Mouse (Mus musculus): ENCODE results near the gene Rasa3.
A peak's percentile ranks its signal among the peaks of the same experiment; 100 is the strongest.

Rasa3 gene

DNA sequence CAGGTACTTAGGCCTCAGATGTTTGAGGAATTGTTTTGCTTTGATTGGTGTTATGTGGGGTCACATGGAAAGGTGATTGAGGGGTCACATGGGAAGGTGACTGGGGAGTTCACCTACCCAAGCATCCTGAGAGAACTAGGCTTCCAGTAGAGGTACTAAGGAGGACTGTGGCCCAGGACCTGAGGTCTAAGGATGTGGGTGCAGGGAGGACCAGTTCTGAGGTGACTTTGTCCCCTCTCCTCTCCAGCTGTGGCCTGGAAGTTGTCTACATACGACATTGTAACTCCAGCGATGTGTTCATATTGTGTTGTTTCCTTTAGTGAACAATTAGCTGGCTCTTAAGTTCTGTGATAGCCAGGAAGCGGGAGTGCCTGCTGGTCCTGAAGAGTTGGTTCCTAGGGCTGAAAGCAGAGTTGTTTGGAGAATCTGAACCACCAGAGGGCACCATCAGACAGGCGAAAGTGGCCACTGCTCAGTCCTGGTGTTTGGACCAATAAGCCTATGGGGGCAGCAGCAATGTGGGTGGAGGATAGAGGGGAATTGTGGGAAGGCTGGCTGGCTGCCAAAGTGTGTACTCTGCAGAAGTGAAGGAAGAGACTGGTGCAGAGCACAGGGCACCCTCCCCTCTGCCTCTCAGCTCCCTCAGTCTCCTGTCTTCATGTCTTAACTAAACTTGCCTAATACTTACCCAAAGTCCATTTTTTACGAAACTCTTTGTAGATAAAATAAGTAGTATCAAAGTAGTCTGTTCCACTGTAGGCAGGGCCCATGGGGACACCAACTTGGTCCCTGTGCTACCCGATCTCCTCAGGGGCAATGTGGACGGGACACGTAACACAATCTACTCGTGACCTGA, 126.5 kb downstream of the Rasa3 start:
- peak; percentile 78 to 87 for DNase-seq (ENCODE audit: low spot score in 2 of 2)

DNA sequence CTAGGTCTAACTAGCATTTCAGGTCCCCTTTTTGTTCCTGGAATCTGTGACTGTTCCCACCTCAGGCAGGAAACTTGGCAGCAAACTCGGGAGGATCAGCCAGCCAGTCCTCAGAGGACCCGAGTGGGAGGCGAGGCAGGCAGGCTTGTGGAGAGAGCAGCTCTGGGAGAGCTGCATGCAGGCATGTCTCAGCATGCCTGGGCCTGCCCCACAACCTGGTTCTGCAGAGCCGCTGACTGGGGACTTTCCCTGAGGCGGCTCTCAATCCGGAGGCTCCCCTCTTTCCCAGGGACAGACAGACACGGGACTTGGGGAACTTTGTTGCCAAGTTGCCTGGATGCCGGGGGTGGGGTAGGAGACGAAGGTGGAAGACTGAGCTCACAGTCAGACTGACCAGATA, 128.6 kb downstream of the Rasa3 start:
- DNase-seq (ENCODE audit: low spot score in 2 of 2) = peak; percentile 66 to 74

DNA sequence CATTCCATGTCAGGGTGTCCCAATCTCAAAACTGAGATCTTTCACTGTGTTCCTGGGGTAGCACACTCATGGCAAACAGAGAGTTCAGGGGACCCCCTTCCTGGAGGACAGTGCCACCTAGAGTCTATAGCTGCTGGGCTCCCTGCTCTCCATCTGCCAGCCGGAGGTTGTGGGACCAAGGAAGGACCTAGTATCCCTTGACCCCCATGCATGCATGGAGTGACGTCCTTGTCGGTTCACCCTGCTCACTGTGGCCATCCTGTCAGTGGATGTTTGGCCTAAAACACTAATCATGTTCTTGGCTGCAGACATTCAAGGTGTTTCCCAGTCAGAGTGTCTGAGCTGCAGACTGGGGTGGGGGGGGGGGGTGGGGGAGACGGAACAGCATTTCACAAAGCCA, 129.2 kb downstream of the Rasa3 start:
- no peak for DNase-seq (ENCODE audit: low spot score in 2 of 2)

DNA sequence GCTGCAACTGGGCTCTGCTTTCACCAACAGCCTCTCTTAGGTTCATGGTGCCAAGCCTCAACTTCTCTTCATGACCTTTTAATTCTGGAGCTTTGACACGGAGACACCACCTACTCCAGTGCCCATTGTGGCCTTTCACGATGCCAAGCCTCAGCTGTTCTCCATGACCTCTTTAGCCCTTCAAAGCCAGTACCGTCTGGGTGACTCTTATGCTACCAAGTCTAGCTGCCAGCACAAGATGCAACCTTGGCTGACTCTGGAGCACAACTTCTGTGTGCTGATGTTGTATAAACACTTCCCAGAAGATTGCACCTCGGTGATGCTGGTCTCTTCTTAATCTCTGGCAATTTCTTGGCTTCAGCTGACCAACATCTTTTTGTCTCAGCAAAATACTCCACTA, 131.0 kb downstream of the Rasa3 start:
- DNase-seq (ENCODE audit: low spot score in 2 of 2) = no peak

DNA sequence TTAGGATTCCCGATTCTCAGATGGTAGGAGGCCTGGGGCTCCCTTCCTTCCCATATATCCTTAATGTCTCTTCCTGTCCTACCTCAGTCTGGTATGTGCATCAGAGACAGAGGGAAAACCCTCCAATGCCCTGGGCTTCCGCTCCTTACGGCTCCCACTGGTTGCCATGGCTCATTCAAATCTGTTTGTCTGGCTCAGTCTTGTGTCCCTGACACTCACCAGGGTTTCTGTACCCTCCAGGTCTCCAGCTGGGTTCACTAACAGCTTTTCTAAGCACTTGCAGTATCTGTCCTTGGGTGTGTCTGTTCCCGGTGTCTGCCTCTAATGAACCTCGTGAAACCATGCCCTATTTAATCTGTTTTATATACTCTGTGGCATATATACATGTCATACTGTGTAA, 135.9 kb downstream of the Rasa3 start:
- no peak for DNase-seq (ENCODE audit: low spot score in 2 of 2)

DNA sequence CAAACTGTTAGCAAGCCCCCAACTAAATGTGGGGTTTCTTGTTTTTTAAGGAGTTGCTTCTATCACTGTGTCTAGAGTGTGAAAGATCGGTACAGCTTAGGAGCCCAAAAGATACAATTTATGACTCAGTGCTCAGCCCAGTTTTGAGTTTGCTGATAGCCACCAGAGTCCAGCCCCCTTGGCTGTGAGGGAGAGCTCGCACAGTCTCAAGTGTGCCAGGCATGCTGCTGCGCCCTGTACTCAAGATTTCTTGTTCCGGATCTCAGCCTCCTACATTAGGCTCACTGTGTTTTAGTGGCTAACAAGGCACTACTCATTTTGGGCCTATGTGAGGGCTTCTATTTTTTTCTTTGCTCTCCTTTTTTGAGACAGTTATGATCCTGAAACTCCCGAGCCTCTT, 137.3 kb downstream of the Rasa3 start:
- no peak for DNase-seq (ENCODE audit: low spot score in 2 of 2)

DNA sequence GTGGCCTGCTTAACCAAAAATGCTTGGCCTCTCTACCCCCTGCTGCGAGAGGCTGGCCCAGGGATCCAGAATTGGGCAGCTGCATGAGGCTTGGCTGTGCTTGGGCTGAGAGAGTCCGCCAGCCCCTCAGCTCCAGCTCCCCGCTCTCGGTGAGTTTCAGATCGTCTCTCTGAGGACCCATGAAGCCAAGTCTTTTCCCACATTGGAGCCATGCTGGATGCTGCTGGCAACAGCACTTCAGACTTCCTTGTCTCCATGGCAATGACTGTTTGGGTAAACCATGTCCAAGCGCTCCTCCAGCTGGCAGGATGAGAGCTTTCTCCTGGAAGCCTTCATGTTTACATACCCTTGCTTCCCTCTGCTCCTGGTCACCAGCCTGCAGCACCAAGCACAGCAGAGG, 138.6 kb downstream of the Rasa3 start:
- peak in 1 of 2 experiments; percentile 45 for DNase-seq (ENCODE audit: low spot score in 2 of 2)

DNA sequence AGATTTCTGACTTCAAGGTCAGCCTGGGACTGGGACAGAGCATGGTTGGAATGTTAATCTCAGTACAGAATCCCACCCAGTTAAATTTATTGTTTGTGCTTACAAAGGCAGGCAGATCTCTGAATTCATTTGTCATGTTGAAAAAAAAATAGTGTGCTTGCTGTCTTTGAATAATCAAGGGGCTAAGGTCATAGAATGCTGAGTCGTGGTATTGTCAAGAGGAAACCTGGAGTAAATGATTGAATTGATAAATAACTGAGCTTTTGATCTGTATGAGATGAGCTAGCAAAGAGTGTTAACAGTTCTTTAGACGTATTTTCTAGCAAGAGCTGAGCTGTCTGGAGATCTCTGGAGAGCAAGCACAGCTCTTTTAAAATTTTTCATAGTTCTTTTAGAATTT, 140.3 kb downstream of the Rasa3 start:
- DNase-seq (ENCODE audit: low spot score in 2 of 2) = no peak

DNA sequence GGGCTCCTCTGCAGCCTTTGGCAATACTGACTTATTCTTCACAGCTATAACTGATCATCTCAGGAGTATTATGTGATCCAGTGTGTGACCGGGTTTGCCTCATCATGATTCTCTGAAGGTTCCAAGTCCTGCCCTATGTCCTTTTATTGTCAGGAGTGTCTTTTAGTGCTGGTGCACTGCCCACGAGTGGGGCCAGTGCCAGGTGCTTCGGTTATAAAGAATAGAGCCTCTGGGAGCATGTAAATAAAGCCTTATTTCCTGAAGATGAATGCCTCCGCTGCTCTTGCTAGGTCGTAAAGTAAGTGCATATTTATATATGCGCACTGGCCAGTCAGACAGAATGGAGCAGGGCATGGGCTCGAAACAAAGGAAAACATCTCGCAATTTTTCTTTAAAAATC, 144.3 kb downstream of the Rasa3 start:
- DNase-seq (ENCODE audit: low spot score in 2 of 2) = no peak

DNA sequence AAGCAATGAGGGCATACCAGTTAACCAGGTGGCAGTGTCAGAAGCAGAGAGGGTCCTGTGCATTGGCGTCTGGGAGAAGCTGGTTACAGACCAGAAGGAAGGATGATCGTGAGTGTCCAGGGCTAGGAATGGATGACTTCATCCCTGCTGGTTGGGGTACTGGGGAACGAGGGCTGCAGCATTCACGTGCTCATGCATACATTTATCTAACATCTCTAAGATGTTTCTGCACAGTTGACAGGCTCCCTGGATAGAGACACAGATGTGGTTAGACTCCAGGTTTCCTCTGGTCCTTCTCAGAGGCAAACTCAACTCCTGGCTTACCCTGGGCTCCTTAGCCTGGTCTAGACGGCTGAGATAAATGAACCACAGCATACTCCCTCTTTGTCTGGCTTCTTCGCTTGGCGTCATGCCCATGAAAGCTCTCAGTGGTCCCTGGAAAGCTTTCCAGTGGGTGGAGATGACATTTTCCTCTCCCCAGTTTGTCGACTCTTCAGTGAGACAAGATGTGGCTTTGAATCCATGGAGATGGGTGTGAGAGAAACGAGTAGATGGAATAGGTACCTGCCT, 145.7 kb downstream of the Rasa3 start:
- DNase-seq (ENCODE audit: low spot score in 2 of 2) = no peak

DNA sequence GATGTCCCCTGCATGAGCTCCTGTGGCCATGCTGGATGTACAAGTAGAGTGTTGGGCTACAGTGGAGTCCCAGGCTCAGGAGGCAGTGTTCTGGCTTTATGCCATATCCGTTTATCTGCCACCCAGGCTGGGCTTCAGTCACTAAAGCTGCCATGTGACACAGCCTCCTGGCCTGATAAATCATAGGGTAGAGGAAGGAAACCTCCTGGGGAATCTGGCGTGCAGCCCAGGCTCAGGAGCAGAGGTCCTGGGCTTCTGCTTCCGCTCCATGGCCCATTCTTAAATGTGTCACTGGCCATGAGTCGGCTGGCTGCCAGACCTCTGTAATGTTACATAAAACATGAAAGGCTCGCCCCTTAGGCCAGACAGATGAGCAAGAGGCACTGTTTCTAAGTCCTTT, 146.5 kb downstream of the Rasa3 start:
- peak; percentile 45 to 70 for DNase-seq (ENCODE audit: low spot score in 2 of 2)

DNA sequence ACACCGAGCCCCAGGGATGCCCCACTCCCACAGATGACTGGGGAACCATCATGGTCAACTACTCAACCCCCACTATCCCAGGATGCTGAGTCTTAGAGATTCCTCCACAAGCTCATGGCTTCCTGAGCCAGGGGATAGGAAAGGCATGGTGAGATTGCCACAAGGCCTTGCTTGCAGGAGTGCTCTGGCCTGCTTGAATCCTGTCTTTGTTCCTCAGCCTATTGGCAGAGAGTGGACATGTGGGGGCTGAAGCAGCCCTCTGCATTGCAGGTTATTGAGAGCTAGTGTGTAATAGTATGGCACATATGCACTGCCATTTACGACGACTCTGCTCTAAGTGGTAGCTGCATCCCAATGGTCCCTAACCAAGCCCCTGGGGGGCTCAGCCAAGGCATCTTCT, 147.0 kb downstream of the Rasa3 start:
- no peak for DNase-seq (ENCODE audit: low spot score in 2 of 2)

DNA sequence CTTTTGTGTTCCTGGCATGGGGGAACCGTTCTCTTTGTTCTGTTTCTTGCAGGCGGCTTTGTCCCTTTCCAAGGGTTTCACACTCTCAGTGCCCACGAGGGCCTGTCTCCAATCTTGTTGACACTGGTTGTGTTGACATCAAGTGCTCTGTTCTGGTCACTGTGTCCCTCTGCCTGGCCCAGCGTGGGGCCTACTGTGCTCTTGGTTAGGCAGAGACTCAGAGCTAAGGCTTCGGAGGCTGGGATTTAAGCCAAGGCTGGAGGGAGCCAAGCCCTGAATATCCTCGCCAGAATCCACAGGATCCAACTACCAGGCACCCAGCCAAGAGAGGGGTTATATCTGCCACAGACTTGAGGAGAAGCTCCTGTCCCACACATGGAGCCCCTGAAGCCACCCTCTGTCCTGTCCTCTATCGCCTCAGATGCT, 147.5 kb downstream of the Rasa3 start:
- peak in 1 of 2 experiments; percentile 70 for DNase-seq (ENCODE audit: low spot score in 2 of 2)

DNA sequence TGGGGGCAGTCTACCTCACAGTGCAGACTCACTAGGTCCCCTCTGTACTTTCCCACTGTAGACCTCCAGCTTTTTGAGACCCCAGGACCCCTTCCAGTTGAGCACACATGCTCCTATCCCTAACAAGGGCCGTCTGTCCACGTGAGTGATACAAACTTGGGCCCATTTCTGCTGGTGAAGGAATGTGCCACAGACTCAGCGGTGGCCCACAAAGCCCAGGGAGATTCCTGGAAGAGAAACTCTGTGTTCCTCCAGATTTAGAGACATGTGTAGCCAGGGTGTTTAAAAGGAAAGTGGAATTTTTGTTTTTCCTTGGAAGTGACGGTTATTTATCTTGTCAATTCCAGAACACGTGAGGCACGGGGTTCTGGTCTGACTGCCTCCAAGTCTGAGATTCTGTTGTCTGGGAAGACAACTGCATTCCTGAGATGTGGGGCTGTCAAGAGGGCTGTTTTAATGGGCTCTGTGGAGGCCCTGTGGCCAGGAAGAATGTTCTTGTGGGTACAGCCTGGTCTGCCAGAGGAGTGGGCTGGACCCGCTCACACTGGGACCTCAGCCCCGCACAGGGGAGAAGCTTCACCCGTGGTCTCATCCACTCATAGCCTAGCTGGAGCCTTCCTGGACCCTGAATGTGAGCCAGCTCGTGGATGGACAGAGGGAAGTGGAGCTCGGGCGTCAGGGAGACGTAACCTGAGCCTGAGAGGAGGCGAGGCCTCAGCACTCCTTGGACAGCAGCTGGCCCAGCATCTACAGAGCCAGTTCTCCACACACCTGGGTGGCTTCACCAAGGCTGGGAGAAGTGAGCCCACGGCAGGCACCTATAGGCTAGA, 148.2 kb downstream of the Rasa3 start:
- no peak for DNase-seq (ENCODE audit: low spot score in 2 of 2)

DNA sequence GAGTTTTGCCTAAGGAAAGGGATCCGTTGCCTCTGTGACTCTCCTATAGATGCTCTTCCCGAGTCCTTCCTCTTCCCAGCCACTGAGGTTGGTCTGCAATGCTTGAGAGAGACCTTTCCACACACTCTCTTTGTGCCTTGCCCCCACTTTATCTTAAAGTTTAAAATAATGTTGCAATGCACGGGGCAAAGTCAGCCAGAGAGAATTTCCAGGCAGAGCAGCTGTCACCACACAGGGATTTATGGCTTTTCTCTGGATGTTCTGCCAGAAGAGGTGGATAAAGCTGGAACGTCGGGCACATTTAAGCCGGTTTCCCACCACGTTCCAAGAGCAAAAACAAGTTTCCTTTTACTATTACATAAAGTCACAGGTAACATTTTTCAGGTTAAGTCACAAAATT, 156.0 kb downstream of the Rasa3 start:
- no peak for DNase-seq (ENCODE audit: low spot score in 2 of 2)

DNA sequence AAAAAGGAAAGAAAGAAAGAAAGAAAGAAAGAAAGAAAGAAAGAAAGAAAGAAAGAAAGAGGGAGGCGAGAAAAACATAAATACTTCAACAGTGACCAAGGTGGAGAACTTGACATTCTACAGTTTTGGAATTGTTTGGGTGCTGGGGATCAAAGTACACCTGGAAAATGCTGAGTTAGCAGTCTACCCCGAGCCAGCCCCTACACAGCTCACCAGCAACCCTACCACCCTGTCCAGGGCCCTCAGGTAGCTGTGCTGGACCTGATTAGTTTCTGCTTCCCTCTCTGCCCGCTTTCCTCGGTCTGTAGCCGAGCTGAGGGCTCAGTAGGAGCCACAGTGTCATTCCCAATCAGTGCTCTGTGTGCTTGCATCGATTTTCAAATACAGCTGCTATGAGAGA, 157.1 kb downstream of the Rasa3 start:
- no peak for DNase-seq (ENCODE audit: low spot score in 2 of 2)

DNA sequence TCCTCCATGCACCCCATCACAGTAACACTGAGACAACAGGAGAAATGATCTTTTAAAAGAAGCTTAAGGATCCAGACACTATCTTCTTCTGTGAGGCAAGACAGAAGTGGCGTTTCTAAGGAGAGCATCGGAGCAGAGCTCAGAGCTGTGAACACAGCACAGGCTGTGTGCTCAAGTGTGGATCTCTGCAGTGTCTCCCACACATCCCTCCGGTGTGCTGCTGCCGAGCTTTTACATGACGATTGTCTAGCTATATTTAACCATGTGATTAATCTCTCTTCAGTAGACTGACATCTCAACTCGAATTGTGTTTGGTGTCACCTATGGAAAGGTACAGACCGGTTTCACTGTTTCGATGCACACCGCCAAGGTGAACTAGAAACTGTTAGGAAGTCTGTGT, 157.9 kb downstream of the Rasa3 start:
- no peak for DNase-seq (ENCODE audit: low spot score in 2 of 2)

DNA sequence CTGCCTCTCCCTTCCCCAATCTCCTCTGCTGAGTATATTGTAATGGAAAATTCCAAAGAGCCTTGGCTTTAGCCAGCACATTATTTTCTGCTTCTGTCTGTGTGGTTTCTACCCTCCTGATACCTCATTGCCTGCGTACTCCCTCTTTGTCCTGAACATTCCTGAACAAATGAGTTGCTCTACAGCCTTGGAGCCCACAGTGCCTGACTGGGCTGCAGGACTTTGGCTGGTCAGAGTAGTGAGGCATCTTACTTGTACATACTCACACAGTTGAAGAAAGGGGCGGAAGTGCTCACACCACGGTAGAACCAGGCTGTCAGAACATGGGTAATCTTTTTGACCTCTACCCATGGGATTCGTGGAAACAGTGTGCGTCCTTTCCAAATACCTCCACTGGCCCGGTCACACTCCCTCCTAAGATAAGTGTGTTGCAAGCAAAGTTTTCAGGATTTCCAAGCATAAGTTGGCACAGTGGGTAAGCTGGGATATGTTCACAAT, 160.1 kb downstream of the Rasa3 start:
- DNase-seq (ENCODE audit: low spot score in 2 of 2) = no peak

Measured in urinary bladder, adult 18-20 months (tissue).